Mouse (Mus musculus) G1E (cell line): ENCODE results near the gene Psma2.

Experiments
- CTCF ChIP-seq: IDR thresholded peaks from 2 replicates; pipeline ENCODE4 v1.5.1; 2012; ENCODE audit warnings: low read depth, low read length, inconsistent platforms, mixed read lengths
- GATA1 ChIP-seq: IDR thresholded peaks from 2 replicates; pipeline ENCODE4 v1.6.1; 2012; ENCODE audit warnings: borderline replicate concordance, low read length, inconsistent platforms, mixed read lengths
- POLR2AphosphoS5 ChIP-seq: IDR thresholded peaks from 2 replicates; pipeline ENCODE4 v1.6.1; 2012; ENCODE audit warnings: low read depth, low read length, inconsistent platforms; ENCODE audit not compliant: insufficient replicate concordance

DNA sequence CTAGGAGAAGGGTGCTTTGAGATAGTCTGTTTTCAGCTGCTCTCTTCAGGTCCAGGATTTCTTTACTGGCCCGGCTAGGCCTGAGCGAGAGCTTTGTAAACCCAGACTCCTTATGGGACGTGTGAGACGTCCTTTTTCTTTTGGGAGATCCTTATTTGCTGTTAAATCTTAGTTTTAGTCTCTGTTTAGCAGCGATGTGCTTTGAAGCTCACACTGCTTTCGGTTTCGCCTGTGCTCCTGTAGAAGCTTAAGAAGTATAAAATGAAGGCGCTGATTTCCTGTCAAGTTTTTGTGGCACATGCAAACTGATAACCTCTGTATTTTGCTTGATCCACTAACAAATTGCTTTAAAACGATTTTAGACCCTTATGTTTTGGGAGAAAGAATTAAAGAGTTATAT is 513 bp downstream of the Psma2 start:
- no peak for TF ChIP-seq CTCF
- TF ChIP-seq GATA1, result no peak
- no peak for TF ChIP-seq POLR2AphosphoS5
